Mouse (Mus musculus) testis, adult 2 months (tissue): ENCODE data around the gene Nfib.

Experiments
- CTCF ChIP-seq: fragments of 200-500 bp; IDR thresholded peaks from 2 replicates; pipeline ENCODE4 v1.5.1; 2012; ENCODE audit warnings: low read depth, mild to moderate bottlenecking, inconsistent platforms, low read length, moderate library complexity; ENCODE audit not compliant: control insufficient read depth, insufficient read depth, insufficient replicate concordance
- POLR2A ChIP-seq: fragments of 200-500 bp; IDR thresholded peaks from 2 replicates; pipeline ENCODE4 v1.6.1; 2012; ENCODE audit warnings: low read depth, mild to moderate bottlenecking, inconsistent platforms, low read length, moderate library complexity; ENCODE audit not compliant: control insufficient read depth

- no peak for TF ChIP-seq CTCF
- TF ChIP-seq POLR2A, result no peak
Measured at GRCm38 (mm10) chr4:82530875-82531353, 174.6 kb downstream of the Nfib start.
